Mouse (Mus musculus) spleen, adult 2 months (tissue): ENCODE measurements at regions not wholly inside any gene's neighbourhood (a gene's known extent, or its start where the extent isn't known, plus 50 kb on each side); places are given as distances from the start of the nearest gene placed in this dataset.

ENCODE experiments used
- DNase-seq, 2 experiments: peaks; one replicate each; pipeline versions ENCODE4 v3.0.0 to v3.0.0-alpha.2; 2012 to 2021; ENCODE audit warnings: low spot score in 2 of 2, low read depth in 1 of 2
- H3K27ac ChIP-seq: fragments of 200-500 bp; 2 replicates; pipeline ENCODE4 v1.5.1; 2012; ENCODE audit warnings: low read length, inconsistent platforms; ENCODE audit not compliant: insufficient read depth
- H3K27me3 ChIP-seq: fragments of 200-500 bp; 2 replicates; pipeline ENCODE4 v1.6.1; 2012; ENCODE audit warnings: mild to moderate bottlenecking, moderate library complexity, low read length, inconsistent platforms; ENCODE audit not compliant: control insufficient read depth, insufficient read depth
- H3K36me3 ChIP-seq: fragments of 200-500 bp; 2 replicates; pipeline ENCODE4 v1.6.1; 2012; ENCODE audit warnings: mild to moderate bottlenecking, low read length, inconsistent platforms; ENCODE audit not compliant: control insufficient read depth, insufficient read depth
- H3K4me1 ChIP-seq: fragments of 200-500 bp; 2 replicates; pipeline ENCODE4 v1.6.1; 2011; ENCODE audit warnings: inconsistent platforms; ENCODE audit not compliant: control insufficient read depth, insufficient read depth, insufficient read length
- H3K4me3 ChIP-seq: fragments of 200-500 bp; 2 replicates; pipeline ENCODE4 v1.5.1; 2011; ENCODE audit warnings: mild to moderate bottlenecking, inconsistent platforms; ENCODE audit not compliant: insufficient read depth, insufficient read length; ENCODE audit errors: extremely low read depth
- CTCF ChIP-seq: fragments of 200-500 bp; IDR thresholded peaks from 2 replicates; pipeline ENCODE4 v1.5.1; 2011; ENCODE audit warnings: mild to moderate bottlenecking, inconsistent platforms; ENCODE audit not compliant: insufficient read depth, insufficient read length, insufficient replicate concordance; ENCODE audit errors: extremely low read depth
- POLR2A ChIP-seq: fragments of 200-500 bp; IDR thresholded peaks from 2 replicates; pipeline ENCODE4 v1.6.1; 2011; ENCODE audit warnings: low read depth, low read length, inconsistent platforms
- WGBS: fragments of 180-500 bp; shearing (Covaris S2); methylation state at CpG from one replicate; pipeline ENCODE4 v1.1.7; 2018; 5-methylcytosine and 5-hydroxymethylcytosine counted together

DNA sequence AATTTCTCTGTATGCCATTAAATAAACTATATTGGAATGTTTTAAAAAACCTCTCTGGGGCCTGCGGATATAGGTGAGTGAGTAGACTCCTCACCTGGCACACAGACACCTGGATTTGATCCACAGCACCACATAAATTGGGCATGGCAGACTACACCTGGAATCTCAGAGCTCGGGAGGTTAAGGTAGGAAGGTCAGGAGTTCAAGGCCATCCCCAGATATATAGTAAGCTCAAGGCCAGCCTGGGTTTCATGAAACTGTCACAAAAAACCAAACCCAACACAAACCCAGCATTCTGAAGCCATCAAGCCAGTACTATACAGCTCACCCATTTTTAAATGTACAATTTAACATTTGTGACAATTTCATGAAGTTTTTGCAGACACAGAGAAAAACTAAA, 266.6 kb upstream of the Cxcr4 start:
- no peaks in the 10 kb centered on the region for H3K4me1 ChIP-seq
- no peak overlapping the region for H3K4me3 ChIP-seq
- no peaks in the 10 kb centered on the region for H3K27me3 ChIP-seq
- DNase-seq = no peak
- 89% methylated on average over 2 of the region's 2 CpGs for WGBS
- H3K27ac ChIP-seq = no peak overlapping the region
- no peaks in the 10 kb centered on the region for H3K36me3 ChIP-seq
- TF ChIP-seq POLR2A (no peak), CTCF (no peak)

GRCm38 (mm10) chr1:128856933-128857332, 264.8 kb upstream of the Cxcr4 start:
- WGBS = 80% methylated on average over 2 of the region's 2 CpGs

GRCm38 (mm10) chr1:128854649-128855048, 262.6 kb upstream of the Cxcr4 start:
- Histone ChIP-seq H3K4me3 (no peak overlapping the region), H3K27ac (no peak overlapping the region), H3K4me1 (no peaks in the 10 kb centered on the region), H3K36me3 (no peaks in the 10 kb centered on the region), H3K27me3 (no peaks in the 10 kb centered on the region)
- no peak for DNase-seq
- WGBS = 78% methylated on average over 9 of the region's 9 CpGs
- TF ChIP-seq POLR2A = no peak
- no peak for TF ChIP-seq CTCF

More at GRCm38 (mm10) chr1:128856933-128857332, 264.8 kb upstream of the Cxcr4 start:
- no peak overlapping the region for H3K27ac ChIP-seq
- no peaks in the 10 kb centered on the region for H3K36me3 ChIP-seq
- H3K4me1 ChIP-seq = no peaks in the 10 kb centered on the region
- no peak overlapping the region for H3K4me3 ChIP-seq
- no peak for DNase-seq
- TF ChIP-seq POLR2A (no peak), CTCF (no peak)
- H3K27me3 ChIP-seq = no peaks in the 10 kb centered on the region

- H3K4me3 ChIP-seq = no peak overlapping the region
- H3K27me3 ChIP-seq = no peaks in the 10 kb centered on the region
- no peaks in the 10 kb centered on the region for H3K36me3 ChIP-seq
- no peak for DNase-seq
- no peaks in the 10 kb centered on the region for H3K4me1 ChIP-seq
- WGBS = 95% methylated on average over 9 of the region's 10 CpGs
- no peak overlapping the region for H3K27ac ChIP-seq
- TF ChIP-seq POLR2A (no peak), CTCF (no peak)
These were observed 261.2 kb upstream of the Cxcr4 start for GRCm38 (mm10) chr1:128853286-128853685.

GRCm38 (mm10) chr1:128837361-128837760, 245.3 kb upstream of the Cxcr4 start:
- no peak overlapping the region for H3K4me3 ChIP-seq
- TF ChIP-seq POLR2A (no peak), CTCF (no peak)
- WGBS = 90% methylated on average over 4 of the region's 4 CpGs
- no peaks in the 10 kb centered on the region for H3K4me1 ChIP-seq
- H3K27ac ChIP-seq = no peak overlapping the region
- H3K36me3 ChIP-seq = no peaks in the 10 kb centered on the region
- H3K27me3 ChIP-seq = no peaks in the 10 kb centered on the region
- no peak for DNase-seq

- H3K4me3 ChIP-seq = no peak overlapping the region
- H3K27me3 ChIP-seq = no peaks in the 10 kb centered on the region
- no peak overlapping the region for H3K27ac ChIP-seq
- no peaks in the 10 kb centered on the region for H3K36me3 ChIP-seq
- DNase-seq = no peak
- 85% methylated on average over 8 of the region's 8 CpGs for WGBS
- H3K4me1 ChIP-seq = no peaks in the 10 kb centered on the region
- TF ChIP-seq POLR2A (no peak), CTCF (no peak)
These were observed 243.4 kb upstream of the Cxcr4 start for GRCm38 (mm10) chr1:128835510-128835909.

GRCm38 (mm10) chr1:128833096-128833715, 241.1 kb upstream of the Cxcr4 start:
- no peak for DNase-seq
- Histone ChIP-seq H3K27ac (no peak overlapping the region), H3K4me3 (no peak overlapping the region), H3K4me1 (no peaks in the 10 kb centered on the region), H3K27me3 (no peaks in the 10 kb centered on the region), H3K36me3 (no peaks in the 10 kb centered on the region)
- 24% methylated on average over 11 of the region's 11 CpGs for WGBS
- TF ChIP-seq POLR2A (no peak), CTCF (no peak)
